Mouse (Mus musculus) kidney, postnatal 4 days (tissue): Measurements from ENCODE around the gene Ctnnal1.
"Not testable (repeated sequence)": the region's sequence is repeated elsewhere in the genome, so short reads cannot be mapped to it uniquely, and the experiment has no call there.

Source experiments
- DNase-seq, 2 experiments: peaks; one replicate each; pipeline ENCODE4 v3.0.0; 2021; ENCODE audit warnings: mixed read lengths in 2 of 2

Gene Ctnnal1

GRCm38 (mm10) chr4:56865003-56865511, at the start of gene Ctnnal1:
Ctnnal1 (minus strand) TSS chr4:56865188.
- peak; percentile 95 to 97 for DNase-seq

GRCm38 (mm10) chr4:56914761-56915160, 49.8 kb upstream of the Ctnnal1 start:
- DNase-seq, result no peak

- no peak for DNase-seq
These were observed 49.4 kb upstream of the Ctnnal1 start for GRCm38 (mm10) chr4:56914338-56914737.

GRCm38 (mm10) chr4:56912382-56913001, 47.5 kb upstream of the Ctnnal1 start:
- no peak for DNase-seq

GRCm38 (mm10) chr4:56909568-56909967, 44.6 kb upstream of the Ctnnal1 start:
- no peak for DNase-seq

GRCm38 (mm10) chr4:56907671-56908070, 42.7 kb upstream of the Ctnnal1 start:
- no peak for DNase-seq

- DNase-seq, result no peak
These were observed 41.9 kb upstream of the Ctnnal1 start for GRCm38 (mm10) chr4:56906926-56907325.

- DNase-seq, result no peak
These were observed 40.5 kb upstream of the Ctnnal1 start for GRCm38 (mm10) chr4:56905507-56905906.

- peak; percentile 18 to 21 for DNase-seq
These were observed 36.7 kb upstream of the Ctnnal1 start for GRCm38 (mm10) chr4:56901671-56902070.

GRCm38 (mm10) chr4:56899216-56899615, 34.2 kb upstream of the Ctnnal1 start:
- no peak for DNase-seq

GRCm38 (mm10) chr4:56897511-56897910, 32.5 kb upstream of the Ctnnal1 start:
- DNase-seq, result peak in 1 of 2 experiments; percentile 10

- DNase-seq, result no peak
These were observed 29.2 kb upstream of the Ctnnal1 start for GRCm38 (mm10) chr4:56894196-56894595.

GRCm38 (mm10) chr4:56892501-56893115, 27.6 kb upstream of the Ctnnal1 start:
- no peak for DNase-seq

GRCm38 (mm10) chr4:56888483-56888882, 23.5 kb upstream of the Ctnnal1 start:
- DNase-seq, result no peak

GRCm38 (mm10) chr4:56886286-56886979, 21.4 kb upstream of the Ctnnal1 start:
- DNase-seq, result no peak

GRCm38 (mm10) chr4:56880036-56880703, 15.2 kb upstream of the Ctnnal1 start:
- DNase-seq, result no peak

GRCm38 (mm10) chr4:56878971-56879370, 14.0 kb upstream of the Ctnnal1 start:
- DNase-seq, result no peak

- DNase-seq, result not testable (repeated sequence)
These were observed 5.6 kb upstream of the Ctnnal1 start for GRCm38 (mm10) chr4:56870541-56870940.

GRCm38 (mm10) chr4:56867761-56868160, 2.8 kb upstream of the Ctnnal1 start:
- DNase-seq, result peak in 1 of 2 experiments; percentile 18

GRCm38 (mm10) chr4:56865971-56866370, 983 bp upstream of the Ctnnal1 start:
- DNase-seq, result no peak

GRCm38 (mm10) chr4:56864417-56865001, 479 bp downstream of the Ctnnal1 start:
- peak; percentile 55 to 74 for DNase-seq

- DNase-seq, result no peak
These were observed 972 bp downstream of the Ctnnal1 start for GRCm38 (mm10) chr4:56864016-56864415.

- DNase-seq, result no peak
These were observed 3.4 kb downstream of the Ctnnal1 start for GRCm38 (mm10) chr4:56861551-56861950.
